Mouse (Mus musculus) adrenal gland, adult 18-20 months (tissue): ENCODE measurements around the gene Pak6. TPM values are rescaled to one million over a fixed set of nuclear protein-coding genes. Genes with fewer than 3 reads are reported as not detected.

Experiments
- DNase-seq, 2 experiments: peaks; one replicate each; pipeline ENCODE4 v3.0.0; 2021 to 2022; ENCODE audit warnings: low spot score in 2 of 2
- total RNA-seq, 2 experiments: library from RNA; stranded (reverse); gene quantifications; 1 replicate in 1 of 2; 2 replicates in 1 of 2; pipeline ENCODE4 v1.2.3; 2021

The Pak6 gene
- total RNA-seq, 2 experiments from 2014 or later, result 11.5 to 19.4 TPM

DNA sequence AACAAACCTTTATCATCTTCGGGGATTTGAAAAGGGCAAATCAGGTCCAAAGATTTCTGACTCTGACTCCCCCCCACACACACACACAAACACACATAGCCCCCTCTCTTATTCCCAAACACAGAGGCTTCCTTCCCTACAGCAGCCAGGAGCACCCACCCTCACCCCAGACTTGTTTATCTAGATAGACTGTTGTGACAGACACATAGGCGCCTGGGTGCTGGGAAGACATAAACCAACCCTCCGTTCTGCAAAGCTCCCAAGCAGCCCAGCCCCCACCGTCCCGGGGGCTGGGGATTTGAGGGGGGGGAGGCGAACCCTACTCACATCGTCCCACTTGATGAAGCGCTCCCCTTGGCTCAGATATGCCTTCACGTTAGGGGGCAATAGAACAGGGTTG, 64.8 kb downstream of the Pak6 start:
- no peak for DNase-seq

DNA sequence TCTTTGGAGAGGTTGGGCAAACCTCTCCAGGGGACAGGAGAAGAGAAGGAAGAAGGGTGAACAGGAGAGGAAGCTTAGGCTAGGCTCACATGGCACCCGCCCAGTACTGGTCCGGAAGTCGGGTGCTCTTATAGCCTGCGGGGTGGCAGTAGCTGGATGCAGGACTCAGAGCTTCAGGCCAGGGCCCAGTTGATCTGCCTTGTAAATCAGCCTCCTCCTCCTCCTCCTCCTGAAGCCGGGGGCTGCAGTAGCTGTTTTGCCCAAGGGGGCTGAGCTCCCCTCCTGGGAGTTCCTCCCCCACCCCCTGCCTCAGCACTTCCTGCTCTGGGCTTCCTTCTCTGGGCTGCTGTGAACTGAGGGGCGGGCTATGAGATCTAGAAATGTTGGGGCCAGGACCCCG, 65.2 kb downstream of the Pak6 start, which contains the start of gene Plcb2:
Gene Plcb2 (minus strand): TSS at position 102 of the 400 bp plus-strand sequence.
- no peak for DNase-seq

DNA sequence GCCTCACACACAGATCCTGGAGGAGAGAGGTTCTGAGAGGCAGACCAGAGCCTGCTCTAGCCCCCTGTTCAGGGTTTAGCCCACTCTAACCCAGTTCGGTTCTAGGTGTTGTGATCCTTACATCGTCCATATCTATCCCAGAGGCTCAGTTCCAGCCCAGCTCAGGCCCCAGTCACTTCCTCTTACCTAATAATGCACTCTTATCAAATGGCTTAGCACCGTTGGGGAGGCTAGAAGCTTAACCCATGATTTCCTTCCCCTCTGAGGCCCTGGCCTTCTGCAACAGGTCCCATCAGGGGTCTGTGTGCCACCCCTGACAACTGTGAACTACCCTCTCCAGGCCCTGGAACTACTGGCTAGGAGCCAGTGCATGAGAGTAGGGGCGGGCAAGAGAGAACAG, 66.1 kb downstream of the Pak6 start:
- DNase-seq, result no peak

DNA sequence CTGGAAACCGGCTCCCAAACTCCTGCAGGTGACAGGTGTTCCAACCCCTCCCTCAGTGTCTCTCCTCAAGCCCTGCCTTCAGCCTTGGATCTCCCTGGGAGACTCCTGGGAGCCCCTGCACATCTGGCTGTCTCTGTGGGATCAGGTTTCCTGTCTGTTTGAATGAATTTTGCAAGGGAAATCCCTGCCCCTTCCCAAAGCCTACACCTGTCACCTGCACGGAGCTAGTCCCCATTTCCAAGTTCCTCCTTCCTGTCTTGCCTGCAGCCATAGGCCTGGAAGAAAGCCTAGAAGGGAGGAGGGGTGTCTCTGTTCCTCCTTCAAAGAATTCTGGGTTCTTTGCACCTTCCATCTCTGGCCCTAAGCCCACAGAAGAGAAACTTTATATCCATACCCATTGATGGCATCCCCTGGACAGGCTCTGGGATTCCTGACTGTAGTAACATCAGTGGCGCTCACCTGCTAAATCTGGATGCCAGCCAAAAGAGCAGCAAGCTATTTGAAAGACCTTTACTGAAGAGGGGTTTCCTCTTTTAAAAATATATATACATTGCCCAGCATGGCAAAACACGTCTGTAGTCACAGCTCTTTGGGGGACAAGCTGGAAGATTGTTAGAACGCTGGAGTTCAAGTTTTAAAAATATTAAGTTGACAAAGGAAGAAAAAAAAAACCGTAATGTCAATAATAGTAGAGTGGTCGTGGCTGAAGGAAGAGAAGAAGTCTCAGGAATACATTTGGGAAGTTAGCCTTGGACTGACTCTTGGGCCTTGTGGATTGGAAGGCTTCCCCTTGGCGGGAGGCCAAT, 66.9 kb downstream of the Pak6 start:
- DNase-seq, result no peak

DNA sequence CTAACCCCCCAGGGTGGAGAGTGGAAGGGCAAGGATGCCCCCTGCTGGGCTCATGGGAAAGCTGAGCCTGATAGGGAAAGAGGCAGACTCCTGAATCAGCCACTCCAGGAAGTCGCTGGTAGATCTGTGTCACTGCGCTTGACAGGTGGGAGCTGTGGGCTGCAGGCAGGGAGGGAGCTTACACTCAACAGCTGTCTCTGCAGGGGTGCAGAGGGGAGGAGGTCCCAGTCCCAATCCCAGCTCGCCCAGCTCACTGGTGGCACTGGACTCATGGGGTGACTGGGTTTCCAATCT, 67.5 kb downstream of the Pak6 start:
- peak; percentile 82 to 84 for DNase-seq

DNA sequence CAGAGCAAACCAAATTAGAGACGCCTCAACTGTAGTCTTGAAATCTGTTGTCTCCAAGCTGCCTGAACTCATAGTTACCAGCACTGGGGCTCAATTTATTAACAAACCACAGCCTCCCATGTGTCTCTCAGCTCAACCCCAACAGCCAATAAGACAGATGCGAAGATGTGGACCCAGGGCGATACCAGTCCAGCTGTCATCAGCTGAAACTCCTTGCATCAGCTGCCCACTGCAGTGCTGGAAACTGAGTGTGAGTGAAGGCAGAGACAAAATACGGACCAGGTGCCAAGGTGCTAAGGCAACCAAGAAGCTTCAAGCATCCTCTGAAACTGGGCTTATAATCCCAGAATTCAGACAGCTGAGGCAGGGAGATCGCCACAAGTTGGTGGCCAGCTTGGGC, 68.9 kb downstream of the Pak6 start:
- no peak for DNase-seq

DNA sequence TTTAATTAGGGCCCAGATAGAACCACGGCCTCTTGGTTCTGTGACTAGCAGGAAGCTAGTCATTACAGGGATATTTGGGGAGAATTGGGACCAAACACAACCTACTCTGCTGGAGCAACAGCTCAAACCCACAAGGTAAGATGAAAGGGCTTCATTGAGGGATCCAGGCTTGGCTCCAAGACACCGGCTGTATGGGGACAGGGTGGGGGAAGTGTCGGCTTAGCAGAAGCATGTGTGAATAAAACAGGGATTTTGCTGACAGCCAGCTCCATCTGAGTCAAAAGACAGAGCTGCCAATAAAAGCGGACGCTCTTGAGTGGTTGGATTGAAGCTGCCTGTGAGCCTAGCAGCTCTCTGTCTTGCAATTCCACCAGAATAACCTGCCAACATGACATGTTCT, 70.2 kb downstream of the Pak6 start:
- DNase-seq, result no peak

DNA sequence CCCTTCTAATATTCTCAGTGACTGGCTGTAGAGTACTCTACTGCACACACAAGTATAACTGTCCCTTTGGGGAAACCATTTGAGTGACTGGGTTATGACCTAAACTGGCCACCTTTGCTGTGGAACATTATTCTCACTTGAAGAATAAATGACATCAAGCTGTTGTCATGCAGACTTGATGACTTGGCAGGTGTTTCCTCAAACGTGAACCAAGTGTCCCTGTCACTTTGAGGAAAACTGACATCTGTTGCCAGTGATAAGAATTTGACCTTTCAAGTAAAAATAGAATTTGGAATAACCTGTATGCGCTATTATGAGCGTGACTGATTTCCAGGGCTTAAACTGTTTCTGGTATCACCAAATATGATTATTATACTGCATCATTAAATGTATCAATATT, 77.2 kb downstream of the Pak6 start:
- DNase-seq, result no peak

DNA sequence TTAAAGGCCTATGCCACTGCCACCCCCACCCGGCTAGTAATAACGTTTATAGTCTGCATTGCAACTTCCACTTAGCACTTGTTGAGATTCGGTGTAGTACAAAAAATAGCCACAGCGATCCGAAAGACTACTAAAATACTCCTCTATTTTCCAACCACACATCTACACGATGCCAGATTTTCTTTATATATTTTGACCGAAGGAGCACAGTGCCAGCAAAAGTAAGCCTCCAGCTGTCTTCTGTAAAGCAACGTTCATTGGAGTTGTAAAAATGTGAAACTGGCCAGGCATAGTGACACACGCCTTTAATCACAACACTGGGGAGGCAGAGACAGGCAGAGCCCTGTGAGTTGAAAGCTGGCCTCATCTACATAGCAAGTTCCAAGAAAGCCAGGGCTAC, 78.1 kb downstream of the Pak6 start:
- no peak for DNase-seq

DNA sequence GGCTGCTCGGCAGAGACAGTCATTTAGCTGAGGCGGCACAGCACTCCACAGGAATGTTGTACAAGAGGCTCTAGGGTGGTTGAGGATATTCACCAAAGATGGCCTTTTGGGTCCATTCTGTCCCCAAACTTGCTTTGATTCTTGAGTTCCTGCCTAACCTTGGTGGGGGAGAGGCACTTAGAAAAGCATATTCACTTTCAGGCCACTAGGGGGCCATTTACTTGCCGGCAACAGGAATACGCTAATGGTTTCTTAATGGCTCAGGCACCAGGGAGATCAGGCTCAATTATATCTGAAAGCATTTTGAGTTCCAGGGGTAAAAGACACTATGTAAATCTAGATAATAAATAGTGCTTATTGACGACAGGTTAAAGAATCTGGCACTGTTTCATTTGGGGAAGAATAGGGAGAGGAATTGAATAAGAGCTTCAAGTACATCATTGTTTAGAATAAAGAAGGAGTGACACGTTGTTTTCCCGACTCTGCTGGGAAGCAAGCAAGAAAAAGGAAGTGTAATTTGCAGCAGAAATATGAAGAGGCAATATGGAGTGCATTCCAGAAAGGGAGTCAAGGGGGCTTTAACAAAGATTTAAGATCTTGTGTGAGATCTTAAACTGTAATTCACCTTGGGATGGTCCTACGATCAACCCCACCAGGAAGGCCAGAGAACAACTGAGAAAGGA, 80.3 kb downstream of the Pak6 start:
- DNase-seq, result no peak

DNA sequence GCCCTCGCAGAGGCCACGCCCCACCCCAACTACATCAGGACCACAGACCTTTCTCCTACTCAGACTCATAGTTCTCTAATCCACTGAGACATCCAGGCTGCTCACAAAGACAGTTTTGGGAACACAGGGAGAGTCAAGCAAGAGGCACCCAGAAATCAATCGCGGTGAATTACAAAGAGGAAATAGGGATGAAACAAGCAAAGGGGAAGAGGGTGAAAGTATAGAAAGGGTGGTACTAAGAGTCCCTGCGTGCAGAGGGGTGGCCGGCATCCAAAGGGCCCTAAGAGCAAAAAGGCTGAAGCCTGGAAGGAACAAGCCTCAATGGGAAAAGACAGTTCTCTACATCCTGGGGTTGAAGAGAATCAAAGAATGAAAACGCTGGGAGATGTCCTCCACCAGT, 81.5 kb downstream of the Pak6 start:
- DNase-seq, result peak in 1 of 2 experiments; percentile 16

DNA sequence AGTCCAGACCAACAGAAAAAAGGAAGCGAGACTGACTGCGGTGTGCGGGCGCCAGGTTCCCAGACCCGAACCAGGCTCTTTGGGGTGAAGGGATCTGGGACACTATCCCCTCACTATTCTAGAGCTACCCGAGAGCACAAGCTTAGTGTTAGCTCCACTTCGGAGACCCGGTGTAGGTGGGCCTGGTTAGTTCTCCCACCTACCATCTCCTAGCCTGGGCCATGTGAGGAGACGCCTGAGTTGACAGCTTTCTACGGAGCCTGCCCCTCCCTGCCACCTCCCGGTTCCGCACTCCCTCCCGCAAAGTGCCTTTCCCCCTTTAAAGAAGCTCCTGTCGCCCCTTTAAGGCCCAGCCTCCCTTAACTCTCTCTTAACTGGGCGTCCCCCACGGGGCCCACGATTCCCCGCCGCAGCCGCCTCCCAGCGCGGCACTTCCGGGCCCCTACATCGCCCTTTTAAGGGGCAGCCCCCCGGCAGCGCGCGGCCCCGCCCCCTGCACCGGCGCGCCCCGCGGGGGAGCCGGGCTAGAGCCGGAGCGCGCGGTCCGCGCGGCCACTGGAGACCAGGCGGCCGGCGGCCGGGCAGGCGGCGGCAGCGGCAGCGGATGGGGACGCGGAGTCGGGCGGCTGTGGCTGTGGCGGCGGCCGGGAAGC, 82.3 kb downstream of the Pak6 start, which contains the start of gene Inafm2:
Gene Inafm2 (plus strand): TSS at position 527 of the 653 bp plus-strand sequence.
- DNase-seq, result peak; percentile 92 to 94

DNA sequence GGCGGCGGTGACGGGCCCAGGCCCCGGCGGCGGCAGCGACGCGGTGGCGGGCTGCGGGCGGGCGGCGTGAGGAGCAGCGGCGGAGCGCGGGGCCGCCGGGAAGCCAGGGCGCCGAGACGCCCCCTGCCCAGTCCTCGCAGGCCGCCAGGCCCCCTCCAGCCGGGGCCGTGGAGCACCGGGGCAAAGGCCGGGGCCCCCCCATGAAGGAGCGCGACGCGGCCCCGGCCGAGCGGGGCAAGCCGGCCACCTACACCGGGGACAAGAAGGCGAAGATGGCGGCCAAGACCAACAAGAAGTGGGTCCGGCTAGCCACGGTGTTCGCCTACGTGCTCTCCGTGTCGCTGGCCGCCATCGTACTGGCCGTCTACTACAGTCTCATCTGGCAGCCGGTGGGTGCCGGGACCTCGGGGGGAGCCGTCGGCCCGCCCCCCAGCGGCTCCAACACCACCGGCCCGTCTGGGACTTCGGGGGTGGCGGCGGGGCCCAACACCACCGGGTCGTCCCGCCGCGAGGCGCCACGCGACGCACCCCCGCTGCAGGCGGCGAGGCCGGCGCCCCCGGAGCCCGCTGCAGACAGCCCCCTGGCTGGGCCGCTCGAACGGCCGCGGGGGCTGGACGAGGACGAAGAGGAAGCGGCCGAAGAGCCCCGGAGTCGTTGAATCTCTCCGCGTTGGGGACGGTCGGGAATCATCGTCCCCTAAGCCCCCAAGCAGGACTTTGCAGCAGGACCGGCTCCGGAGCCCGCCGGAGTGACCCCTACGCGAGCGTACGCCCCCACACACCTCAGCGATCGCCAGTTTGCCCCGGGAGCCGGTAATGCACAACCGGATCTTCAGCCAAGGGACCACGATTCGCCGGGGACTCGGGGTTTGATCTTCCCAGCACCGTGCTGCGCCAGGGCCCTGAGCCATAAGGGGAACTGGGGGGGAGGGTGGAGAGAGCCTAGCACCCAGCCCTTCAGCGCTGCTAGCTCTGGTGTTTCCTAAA, 83.1 kb downstream of the Pak6 start:
- peak in 1 of 2 experiments; percentile 44 for DNase-seq

DNA sequence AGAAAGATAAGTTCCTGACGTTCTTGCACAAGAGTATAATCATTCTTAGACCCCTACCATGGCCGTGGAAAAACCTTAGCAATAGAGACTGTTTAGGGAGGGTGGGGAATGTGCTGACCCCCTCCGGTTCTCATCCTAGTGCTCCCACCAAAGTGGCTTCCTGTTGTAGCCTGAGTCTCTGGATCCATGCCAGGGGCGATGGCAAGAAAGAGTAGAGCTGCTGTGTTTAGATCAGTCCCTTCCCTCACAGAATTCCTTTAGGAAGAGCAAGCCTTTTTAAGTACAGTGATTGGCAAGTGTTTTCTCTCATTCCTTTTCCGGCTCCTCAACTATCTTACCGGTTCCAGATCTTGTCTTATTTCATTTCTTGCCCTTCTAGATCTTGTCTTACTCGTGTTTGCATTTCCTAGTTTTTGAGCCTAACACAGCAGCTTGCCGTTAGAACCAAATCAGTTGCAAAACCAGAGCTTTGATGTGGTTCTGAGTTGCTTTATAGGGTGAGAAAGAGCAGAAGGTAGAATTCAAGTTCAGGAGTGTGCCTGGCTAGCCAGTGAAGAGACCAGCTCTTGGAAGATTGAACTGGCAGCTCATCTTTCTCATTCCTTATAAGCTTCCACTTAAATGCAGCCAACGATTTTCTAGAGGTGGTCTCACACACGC, 84.3 kb downstream of the Pak6 start:
- DNase-seq, result peak in 1 of 2 experiments; percentile 36

Other genes with a start within 250 kb of the Pak6 start
- 100 to 1,000 TPM; 217 to 225 TPM for gene Srp14, start 183.6 kb upstream of the Pak6 start, total RNA-seq
- 1 to 10 TPM; 6.6 to 6.8 TPM for gene Bmf, start 113.6 kb upstream of the Pak6 start, total RNA-seq
- 1 to 10 TPM; 1.3 to 2.5 TPM for gene Bub1b, start 65.1 kb upstream of the Pak6 start, total RNA-seq
- gene Ankrd63, start 40.7 kb downstream of the Pak6 start, total RNA-seq, result under 1 TPM; 0.06 to 0.40 TPM
- gene Plcb2, start 65.1 kb downstream of the Pak6 start, total RNA-seq, result 1 to 10 TPM; 2.5 to 2.8 TPM
- 10 to 100 TPM; 35.2 to 40.1 TPM for gene Inafm2, start 82.5 kb downstream of the Pak6 start, total RNA-seq
- 1 to 10 TPM; 2.8 to 5.1 TPM for gene Ccdc9b, start 99.4 kb downstream of the Pak6 start, total RNA-seq
- not detected for gene Phgr1, start 109.5 kb downstream of the Pak6 start, total RNA-seq
- 10 to 100 TPM; 32.1 to 32.7 TPM for gene Disp2, start 116.4 kb downstream of the Pak6 start, total RNA-seq
- 1 to 10 TPM; 1.2 to 1.5 TPM for gene Knstrn, start 150.7 kb downstream of the Pak6 start, total RNA-seq
- gene Ivd, start 198.7 kb downstream of the Pak6 start, total RNA-seq, result 100 to 1,000 TPM; 205 to 414 TPM
- gene Bahd1, start 237.1 kb downstream of the Pak6 start, total RNA-seq, result 10 to 100 TPM; 37.4 to 39.4 TPM